Mouse (Mus musculus) spleen, adult 2 months (tissue): ENCODE measurements around the gene Ephb1. TPM values are rescaled to one million over a fixed set of nuclear protein-coding genes. Genes with fewer than 3 reads are reported as not detected.

Source experiments
- DNase-seq, 2 experiments: peaks; one replicate each; pipeline versions ENCODE4 v3.0.0 to v3.0.0-alpha.2; 2012 to 2021; ENCODE audit warnings: low spot score in 2 of 2, low read depth in 1 of 2
- H3K27ac ChIP-seq: fragments of 200-500 bp; 2 replicates; pipeline ENCODE4 v1.5.1; 2012; ENCODE audit warnings: low read length, inconsistent platforms; ENCODE audit not compliant: insufficient read depth
- H3K27me3 ChIP-seq: fragments of 200-500 bp; 2 replicates; pipeline ENCODE4 v1.6.1; 2012; ENCODE audit warnings: mild to moderate bottlenecking, moderate library complexity, low read length, inconsistent platforms; ENCODE audit not compliant: control insufficient read depth, insufficient read depth
- H3K36me3 ChIP-seq: fragments of 200-500 bp; 2 replicates; pipeline ENCODE4 v1.6.1; 2012; ENCODE audit warnings: mild to moderate bottlenecking, low read length, inconsistent platforms; ENCODE audit not compliant: control insufficient read depth, insufficient read depth
- H3K4me1 ChIP-seq: fragments of 200-500 bp; 2 replicates; pipeline ENCODE4 v1.6.1; 2011; ENCODE audit warnings: inconsistent platforms; ENCODE audit not compliant: control insufficient read depth, insufficient read depth, insufficient read length
- H3K4me3 ChIP-seq: fragments of 200-500 bp; 2 replicates; pipeline ENCODE4 v1.5.1; 2011; ENCODE audit warnings: mild to moderate bottlenecking, inconsistent platforms; ENCODE audit not compliant: insufficient read depth, insufficient read length; ENCODE audit errors: extremely low read depth
- CTCF ChIP-seq: fragments of 200-500 bp; IDR thresholded peaks from 2 replicates; pipeline ENCODE4 v1.5.1; 2011; ENCODE audit warnings: mild to moderate bottlenecking, inconsistent platforms; ENCODE audit not compliant: insufficient read depth, insufficient read length, insufficient replicate concordance; ENCODE audit errors: extremely low read depth
- POLR2A ChIP-seq: fragments of 200-500 bp; IDR thresholded peaks from 2 replicates; pipeline ENCODE4 v1.6.1; 2011; ENCODE audit warnings: low read depth, low read length, inconsistent platforms
- WGBS: fragments of 180-500 bp; shearing (Covaris S2); methylation state at CpG from one replicate; pipeline ENCODE4 v1.1.7; 2018; 5-methylcytosine and 5-hydroxymethylcytosine counted together
- polyA plus RNA-seq: library from polyadenylated mRNA; depleted of rRNA; stranded (reverse); fragments of >200 nt; gene quantifications from 2 replicates; pipeline ENCODE4 v1.2.3, GENCODE M21; 2012

Gene Ephb1
- polyA plus RNA-seq, 1 experiment, result 0.32 TPM

GRCm38 (mm10) chr9:101996183-101996582 is 358.3 kb downstream of the Ephb1 start:
- no peaks in the 10 kb centered on the region for H3K27me3 ChIP-seq
- H3K4me1 ChIP-seq, result no peaks in the 10 kb centered on the region
- TF ChIP-seq CTCF, result no peak
- DNase-seq, result no peak
- H3K27ac ChIP-seq, result no peak overlapping the region
- WGBS, result 76% methylated on average over 7 of the region's 7 CpGs
- H3K36me3 ChIP-seq, result no peaks in the 10 kb centered on the region
- H3K4me3 ChIP-seq, result no peak overlapping the region

GRCm38 (mm10) chr9:101995423-101996156 is 358.9 kb downstream of the Ephb1 start:
- no peak for TF ChIP-seq CTCF
- no peak for TF ChIP-seq POLR2A
- no peak for DNase-seq
- H3K4me3 ChIP-seq, result no peak overlapping the region
- WGBS, result 69% methylated on average over 10 of the region's 10 CpGs
- H3K27me3 ChIP-seq, result no peaks in the 10 kb centered on the region
- H3K27ac ChIP-seq, result peak overlapping the region; percentile 43; the same call in 1 of the 2 replicates
- no peaks in the 10 kb centered on the region for H3K4me1 ChIP-seq
- H3K36me3 ChIP-seq, result no peaks in the 10 kb centered on the region

GRCm38 (mm10) chr9:101994086-101994485 is 360.4 kb downstream of the Ephb1 start:
- H3K4me1 ChIP-seq, result no peaks in the 10 kb centered on the region
- H3K27ac ChIP-seq, result no peak overlapping the region

GRCm38 (mm10) chr9:101990836-101991235 is 363.7 kb downstream of the Ephb1 start:
- Histone ChIP-seq H3K27ac (no peak overlapping the region), H3K27me3 (no peaks in the 10 kb centered on the region), H3K4me1 (no peaks in the 10 kb centered on the region), H3K4me3 (no peak overlapping the region), H3K36me3 (no peaks in the 10 kb centered on the region)
- TF ChIP-seq POLR2A, result no peak
- no peak for TF ChIP-seq CTCF
- 86% methylated on average over 12 of the region's 12 CpGs for WGBS
- no peak for DNase-seq

More at GRCm38 (mm10) chr9:101994086-101994485, 360.4 kb downstream of the Ephb1 start:
- TF ChIP-seq POLR2A, result no peak
- no peak for TF ChIP-seq CTCF
- H3K36me3 ChIP-seq, result no peaks in the 10 kb centered on the region
- 77% methylated on average over 2 of the region's 2 CpGs for WGBS
- H3K27me3 ChIP-seq, result no peaks in the 10 kb centered on the region
- no peak overlapping the region for H3K4me3 ChIP-seq
- DNase-seq, result no peak

GRCm38 (mm10) chr9:101990032-101990431 is 364.5 kb downstream of the Ephb1 start:
- 79% methylated on average over 6 of the region's 6 CpGs for WGBS
- Histone ChIP-seq H3K4me3 (no peak overlapping the region), H3K27ac (no peak overlapping the region), H3K27me3 (no peaks in the 10 kb centered on the region), H3K36me3 (no peaks in the 10 kb centered on the region), H3K4me1 (no peaks in the 10 kb centered on the region)
- TF ChIP-seq POLR2A (no peak), CTCF (no peak)
- no peak for DNase-seq

GRCm38 (mm10) chr9:101986910-101987309 is 367.6 kb downstream of the Ephb1 start:
- Histone ChIP-seq H3K36me3 (no peaks in the 10 kb centered on the region), H3K4me3 (no peak overlapping the region), H3K27ac (no peak overlapping the region), H3K27me3 (no peaks in the 10 kb centered on the region), H3K4me1 (no peaks in the 10 kb centered on the region)
- DNase-seq, result no peak
- no peak for TF ChIP-seq CTCF
- TF ChIP-seq POLR2A, result no peak
- WGBS, result 73% methylated on average over 2 of the region's 2 CpGs

GRCm38 (mm10) chr9:101982378-101982777 is 372.1 kb downstream of the Ephb1 start:
- TF ChIP-seq CTCF (no peak), POLR2A (no peak)
- H3K27me3 ChIP-seq, result no peaks in the 10 kb centered on the region
- H3K27ac ChIP-seq, result no peak overlapping the region
- H3K4me1 ChIP-seq, result no peaks in the 10 kb centered on the region
- H3K36me3 ChIP-seq, result no peaks in the 10 kb centered on the region
- no peak for DNase-seq
- no peak overlapping the region for H3K4me3 ChIP-seq
- 86% methylated on average over 7 of the region's 7 CpGs for WGBS
